9 mouse cellular contexts compared by ENCODE assay signal in the genomic region with DNA sequence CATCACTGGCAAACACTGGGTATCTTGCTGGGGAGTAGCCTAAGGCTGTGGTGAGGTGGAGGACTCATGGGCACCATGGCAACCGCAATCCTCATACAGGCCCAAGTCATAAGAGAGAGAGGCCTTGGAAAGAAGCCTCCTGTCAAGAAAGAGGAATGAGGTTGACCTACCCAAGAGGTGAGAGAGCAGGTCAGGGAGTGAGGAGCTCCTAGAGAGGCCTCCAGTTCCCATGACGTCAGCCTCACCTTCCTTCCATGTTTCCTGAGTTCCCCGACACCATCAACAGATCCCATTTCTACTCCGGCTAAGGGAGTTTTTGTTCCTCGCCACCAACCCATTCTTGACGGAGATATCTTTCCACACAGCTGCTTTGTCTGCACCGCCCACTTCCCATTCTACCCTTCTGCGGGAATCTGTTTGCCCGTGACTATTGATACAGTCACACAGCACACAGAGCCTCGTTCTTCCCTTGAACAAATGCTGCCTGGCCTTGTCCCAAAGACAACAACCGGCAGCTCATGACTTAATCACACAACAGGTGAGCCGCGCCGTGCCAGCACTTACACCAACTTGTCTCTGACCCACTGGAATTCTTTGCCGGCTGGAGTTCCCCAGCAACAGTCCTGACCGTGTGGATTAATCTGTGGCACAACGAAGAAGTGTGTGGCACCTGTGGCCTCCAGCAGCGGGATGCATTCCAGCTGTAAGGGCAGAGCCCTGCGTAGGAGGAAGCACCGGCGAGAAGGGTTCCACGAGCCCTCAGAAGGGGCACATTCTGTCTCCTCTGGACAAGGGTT.
DNase-seq lines count a peak whose midpoint lies in the region; ATAC-seq and TF ChIP-seq lines count a peak whose summit lies in the region.
"Had no signal": no experiment of that assay in that cellular context is flagged by ENCODE, and none has a peak within 500 bp of the region (broad histone marks: within the 10 kb centered on the region; RNA-seq: fewer than 3 reads in every experiment).

No protein-coding gene starts in this region.

- no peaks in the 10 kb centered on the region for H3K36me3 ChIP-seq in kidney, embryonic 15.5 days
- H3K36me3 ChIP-seq in embryonic facial prominence, embryonic 15.5 days = no peaks in the 10 kb centered on the region
- H3K36me3 ChIP-seq in hindbrain, postnatal 0 days (ENCODE audit: insufficient read depth, low read length) = no peaks in the 10 kb centered on the region

- ATAC-seq in kidney, embryonic 15.5 days (replicated peaks; ENCODE audit: low FRiP score) = no peak
- peak; percentile 67 for ATAC-seq in embryonic facial prominence, embryonic 15.5 days (ENCODE audit: insufficient number of reproducible peaks, low FRiP score, low TSS enrichment, low read depth)
- no peak for ATAC-seq in hindbrain, postnatal 0 days
- ATAC-seq: Patski had no signal

- 71% methylated on average over 22 of the region's 22 CpGs for WGBS in kidney, embryonic 15.5 days
- WGBS in embryonic facial prominence, embryonic 15.5 days = 72% methylated on average over 22 of the region's 22 CpGs
- WGBS in large intestine, adult 2 months = 29% methylated on average over 22 of the region's 22 CpGs
- 68% methylated on average over 22 of the region's 22 CpGs for WGBS in hindbrain, postnatal 0 days

- no peak overlapping the region for H3K9ac ChIP-seq in kidney, embryonic 15.5 days
- H3K9ac ChIP-seq in embryonic facial prominence, embryonic 15.5 days = no peak overlapping the region
- H3K9ac ChIP-seq in hindbrain, postnatal 0 days (replicated peaks; ENCODE audit: low read length) = no peak overlapping the region

- 0 out of 2 replicates have a peak, but pooled peaks cover 4% of the 10 kb centered on the region for H3K4me1 ChIP-seq in kidney, embryonic 15.5 days
- H3K4me1 ChIP-seq in embryonic facial prominence, embryonic 15.5 days = no peaks in the 10 kb centered on the region
- H3K4me1 ChIP-seq in hindbrain, postnatal 0 days (ENCODE audit: insufficient read depth, low read length) = no peaks in the 10 kb centered on the region

- no peaks in the 10 kb centered on the region for H3K27me3 ChIP-seq in kidney, embryonic 15.5 days
- H3K27me3 ChIP-seq in embryonic facial prominence, embryonic 15.5 days = no peaks in the 10 kb centered on the region
- H3K27me3 ChIP-seq in hindbrain, postnatal 0 days (ENCODE audit: insufficient read depth, low read length) = no peaks in the 10 kb centered on the region
- H3K27me3 ChIP-seq: Patski had no signal

- peak; percentile 52 for DNase-seq in kidney, adult 18-20 months
- peak; percentile 79 for DNase-seq in large intestine, adult 2 months (ENCODE audit: low read depth, low spot score)
- peak; percentile 90 for DNase-seq in lung, postnatal 36 days
- no peak for DNase-seq in right cerebral cortex, postnatal 4 days
- DNase-seq in hindbrain, postnatal 0 days (ENCODE audit: low spot score) = no peak
- no peak for DNase-seq in embryo, embryonic 10.5 days (ENCODE audit: low spot score)

- H3K4me3 ChIP-seq in kidney, embryonic 15.5 days (replicated peaks) = no peak overlapping the region
- no peak overlapping the region for H3K4me3 ChIP-seq in embryonic facial prominence, embryonic 15.5 days (replicated peaks)
- H3K4me3 ChIP-seq in hindbrain, postnatal 0 days (ENCODE audit: low read length) = no peak overlapping the region

- H3K27ac ChIP-seq in kidney, embryonic 15.5 days = no peak overlapping the region
- H3K27ac ChIP-seq in embryonic facial prominence, embryonic 15.5 days (replicated peaks) = peak overlapping the region; percentile 39; the same call in 1 of the 2 replicates
- H3K27ac ChIP-seq in hindbrain, postnatal 0 days = no peak overlapping the region

- H3K9me3 ChIP-seq in kidney, embryonic 15.5 days (replicated peaks) = no peaks in the 10 kb centered on the region
- H3K9me3 ChIP-seq in embryonic facial prominence, embryonic 15.5 days (replicated peaks) = no peaks in the 10 kb centered on the region
- H3K9me3 ChIP-seq in hindbrain, postnatal 0 days (ENCODE audit: low read length) = no peaks in the 10 kb centered on the region

- no peak overlapping the region for H3K4me2 ChIP-seq in kidney, embryonic 15.5 days
- H3K4me2 ChIP-seq in embryonic facial prominence, embryonic 15.5 days (replicated peaks) = no peak overlapping the region
- H3K4me2 ChIP-seq in hindbrain, postnatal 0 days (ENCODE audit: low read depth, low read length) = no peak overlapping the region

- TF ChIP-seq CTCF in hindbrain, postnatal 0 days (IDR thresholded peaks at IDR 0.05; ENCODE audit: low read depth) = no peak

Comparison
In these comparisons a context has a peak if more than half of its experiments do, and no peak if none do; other contexts are left out.
1. DNase-seq: peak in kidney, adult 18-20 months (single experiment), large intestine, adult 2 months (single experiment) and lung, postnatal 36 days (single experiment); none in right cerebral cortex, postnatal 4 days (single experiment), hindbrain, postnatal 0 days (single experiment) and embryo, embryonic 10.5 days (single experiment).